Mouse (Mus musculus) stomach, embryonic 15.5 days (tissue): ENCODE measurements around the gene Stx18. TPM values are rescaled to one million over a fixed set of nuclear protein-coding genes. Genes with fewer than 3 reads are reported as not detected.

Experiments
- ATAC-seq: fragments of 200-750 bp; cut with Nextera tagmentation; 2 replicates; pipeline ENCODE4 v1.8.0; 2017; ENCODE audit warnings: low read depth, moderate number of reproducible peaks, moderate TSS enrichment; ENCODE audit not compliant: insufficient read depth, low FRiP score
- H3K27ac ChIP-seq: fragments of 300-500 bp; sonication (generic); 2 replicates; pipeline ENCODE4 v1.5.1; 2015; ENCODE audit warnings: mild to moderate bottlenecking, inconsistent platforms
- H3K27me3 ChIP-seq: fragments of 300-500 bp; sonication (generic); replicated peaks from 2 replicates; pipeline ENCODE4 v1.6.1; 2015; ENCODE audit warnings: inconsistent platforms
- H3K36me3 ChIP-seq: fragments of 300-500 bp; sonication (generic); 2 replicates; pipeline ENCODE4 v1.6.1; 2015; ENCODE audit warnings: inconsistent platforms
- H3K4me1 ChIP-seq: fragments of 300-500 bp; sonication (generic); 2 replicates; pipeline ENCODE4 v1.6.1; 2015; ENCODE audit warnings: inconsistent platforms
- H3K4me2 ChIP-seq: fragments of 300-500 bp; sonication (generic); 2 replicates; pipeline ENCODE4 v1.6.1; 2015; ENCODE audit warnings: mild to moderate bottlenecking, inconsistent platforms
- H3K4me3 ChIP-seq: fragments of 300-500 bp; sonication (generic); replicated peaks from 2 replicates; pipeline ENCODE4 v1.5.1; 2015; ENCODE audit warnings: inconsistent platforms
- H3K9ac ChIP-seq: fragments of 300-500 bp; sonication (generic); 2 replicates; pipeline ENCODE4 v1.6.1; 2015; ENCODE audit warnings: inconsistent platforms
- H3K9me3 ChIP-seq: fragments of 300-500 bp; sonication (generic); 2 replicates; pipeline ENCODE4 v1.6.1; 2016; ENCODE audit warnings: inconsistent platforms
- WGBS: fragments of 180-500 bp; shearing (Covaris S2); methylation state at CpG from one replicate; pipeline ENCODE4 v1.1.7; 2015; 5-methylcytosine and 5-hydroxymethylcytosine counted together
- polyA plus RNA-seq: library from polyadenylated mRNA; unstranded; fragments of >200 nt; fragmentation: Nextera tagmentation; extraction: Ambion mirVana; gene quantifications from 2 replicates; pipeline ENCODE4 v1.2.1, GENCODE M21; 2015

Stx18 gene
- polyA plus RNA-seq, 1 experiment from 2014 or later, result 37.2 TPM

- H3K27me3 ChIP-seq, result no peaks in the 10 kb centered on the region
- H3K4me1 ChIP-seq, result peaks cover 3% of the 10 kb centered on the region; the same call in 1 of the 2 replicates
- 65% methylated on average over 3 of the region's 3 CpGs for WGBS
- no peak overlapping the region for H3K4me3 ChIP-seq
- no peak overlapping the region for H3K4me2 ChIP-seq
- H3K27ac ChIP-seq, result no peak overlapping the region
- no peak for ATAC-seq
- H3K9ac ChIP-seq, result no peak overlapping the region
- H3K36me3 ChIP-seq, result no peaks in the 10 kb centered on the region
- no peaks in the 10 kb centered on the region for H3K9me3 ChIP-seq
Observed at GRCm38 (mm10) chr5:38082589-38082988, 44.0 kb downstream of the Stx18 start.

GRCm38 (mm10) chr5:38083362-38083761 lies 44.8 kb downstream of the Stx18 start:
- H3K4me1 ChIP-seq, result peaks cover 3% of the 10 kb centered on the region; the same call in 1 of the 2 replicates
- no peaks in the 10 kb centered on the region for H3K9me3 ChIP-seq
- no peaks in the 10 kb centered on the region for H3K27me3 ChIP-seq
- no peak overlapping the region for H3K9ac ChIP-seq
- 73% methylated on average over 5 of the region's 5 CpGs for WGBS
- H3K4me2 ChIP-seq, result no peak overlapping the region
- no peaks in the 10 kb centered on the region for H3K36me3 ChIP-seq
- ATAC-seq, result no peak
- no peak overlapping the region for H3K27ac ChIP-seq
- H3K4me3 ChIP-seq, result no peak overlapping the region

GRCm38 (mm10) chr5:38084616-38085015 lies 46.1 kb downstream of the Stx18 start:
- Histone ChIP-seq H3K27ac (no peak overlapping the region), H3K36me3 (no peaks in the 10 kb centered on the region), H3K27me3 (no peaks in the 10 kb centered on the region), H3K4me1 (peaks cover 3% of the 10 kb centered on the region; the same call in 1 of the 2 replicates), H3K9ac (no peak overlapping the region), H3K4me2 (no peak overlapping the region), H3K9me3 (no peaks in the 10 kb centered on the region), H3K4me3 (no peak overlapping the region)
- whole genome bisulfite sequencing, result 39% methylated on average over 8 of the region's 8 CpGs
- no peak for ATAC-seq

GRCm38 (mm10) chr5:38085561-38086392 lies 47.2 kb downstream of the Stx18 start:
- Histone ChIP-seq H3K9me3 (no peaks in the 10 kb centered on the region), H3K9ac (no peak overlapping the region), H3K4me1 (peaks cover 3% of the 10 kb centered on the region; the same call in 1 of the 2 replicates), H3K27ac (no peak overlapping the region), H3K36me3 (no peaks in the 10 kb centered on the region), H3K4me3 (no peak overlapping the region), H3K4me2 (no peak overlapping the region), H3K27me3 (no peaks in the 10 kb centered on the region)
- WGBS, result 26% methylated on average over 10 of the region's 10 CpGs
- ATAC-seq, result no peak

- WGBS, result 88% methylated on average over 3 of the region's 3 CpGs
- H3K4me1 ChIP-seq, result 0 out of 2 replicates have a peak, but pooled peaks cover 3% of the 10 kb centered on the region
- no peak overlapping the region for H3K9ac ChIP-seq
- H3K27ac ChIP-seq, result no peak overlapping the region
- H3K4me3 ChIP-seq, result no peak overlapping the region
- no peak for ATAC-seq
- no peak overlapping the region for H3K4me2 ChIP-seq
- H3K36me3 ChIP-seq, result no peaks in the 10 kb centered on the region
- H3K9me3 ChIP-seq, result no peaks in the 10 kb centered on the region
- no peaks in the 10 kb centered on the region for H3K27me3 ChIP-seq
Observed at GRCm38 (mm10) chr5:38090111-38090510, 51.6 kb downstream of the Stx18 start.

GRCm38 (mm10) chr5:38090581-38090980 lies 52.0 kb downstream of the Stx18 start:
- Histone ChIP-seq H3K4me3 (no peak overlapping the region), H3K9me3 (no peaks in the 10 kb centered on the region), H3K4me2 (no peak overlapping the region), H3K36me3 (no peaks in the 10 kb centered on the region), H3K27me3 (no peaks in the 10 kb centered on the region), H3K9ac (no peak overlapping the region), H3K27ac (no peak overlapping the region), H3K4me1 (0 out of 2 replicates have a peak, but pooled peaks cover 1% of the 10 kb centered on the region)
- WGBS, result 62% methylated on average over 3 of the region's 3 CpGs
- ATAC-seq, result no peak

- H3K9me3 ChIP-seq, result no peaks in the 10 kb centered on the region
- ATAC-seq, result no peak
- H3K27me3 ChIP-seq, result no peaks in the 10 kb centered on the region
- 68% methylated on average over 8 of the region's 8 CpGs for WGBS
- no peaks in the 10 kb centered on the region for H3K36me3 ChIP-seq
- no peak overlapping the region for H3K27ac ChIP-seq
- no peak overlapping the region for H3K9ac ChIP-seq
- H3K4me2 ChIP-seq, result no peak overlapping the region
- no peaks in the 10 kb centered on the region for H3K4me1 ChIP-seq
- no peak overlapping the region for H3K4me3 ChIP-seq
Observed at GRCm38 (mm10) chr5:38091046-38091965, 52.8 kb downstream of the Stx18 start.

- H3K4me2 ChIP-seq, result no peak overlapping the region
- ATAC-seq, result no peak
- H3K4me3 ChIP-seq, result no peak overlapping the region
- WGBS, result 74% methylated on average over 2 of the region's 2 CpGs
- no peak overlapping the region for H3K9ac ChIP-seq
- no peaks in the 10 kb centered on the region for H3K4me1 ChIP-seq
- H3K27me3 ChIP-seq, result no peaks in the 10 kb centered on the region
- H3K36me3 ChIP-seq, result no peaks in the 10 kb centered on the region
- no peak overlapping the region for H3K27ac ChIP-seq
- no peaks in the 10 kb centered on the region for H3K9me3 ChIP-seq
Observed at GRCm38 (mm10) chr5:38091966-38092304, 53.4 kb downstream of the Stx18 start.

- no peak for ATAC-seq
- no peaks in the 10 kb centered on the region for H3K36me3 ChIP-seq
- H3K9me3 ChIP-seq, result no peaks in the 10 kb centered on the region
- H3K4me1 ChIP-seq, result no peaks in the 10 kb centered on the region
- H3K9ac ChIP-seq, result no peak overlapping the region
- H3K4me2 ChIP-seq, result no peak overlapping the region
- H3K27ac ChIP-seq, result no peak overlapping the region
- no peaks in the 10 kb centered on the region for H3K27me3 ChIP-seq
- 88% methylated on average over 2 of the region's 2 CpGs for WGBS
- no peak overlapping the region for H3K4me3 ChIP-seq
Observed at GRCm38 (mm10) chr5:38094331-38094730, 55.8 kb downstream of the Stx18 start.

GRCm38 (mm10) chr5:38097501-38098093 lies 59.1 kb downstream of the Stx18 start:
- no peaks in the 10 kb centered on the region for H3K4me1 ChIP-seq
- H3K9me3 ChIP-seq, result no peaks in the 10 kb centered on the region
- no peak overlapping the region for H3K27ac ChIP-seq
- no peak overlapping the region for H3K4me3 ChIP-seq
- H3K27me3 ChIP-seq, result no peaks in the 10 kb centered on the region
- H3K9ac ChIP-seq, result no peak overlapping the region
- no peak overlapping the region for H3K4me2 ChIP-seq
- 77% methylated on average over 4 of the region's 4 CpGs for WGBS
- no peak for ATAC-seq
- no peaks in the 10 kb centered on the region for H3K36me3 ChIP-seq

GRCm38 (mm10) chr5:38099139-38099676 lies 60.7 kb downstream of the Stx18 start:
- no peak overlapping the region for H3K27ac ChIP-seq
- H3K36me3 ChIP-seq, result no peaks in the 10 kb centered on the region
- H3K4me1 ChIP-seq, result no peaks in the 10 kb centered on the region
- 97% methylated on average over 2 of the region's 2 CpGs for WGBS
- H3K27me3 ChIP-seq, result no peaks in the 10 kb centered on the region
- no peaks in the 10 kb centered on the region for H3K9me3 ChIP-seq
- no peak overlapping the region for H3K4me3 ChIP-seq
- no peak for ATAC-seq
- H3K4me2 ChIP-seq, result no peak overlapping the region
- no peak overlapping the region for H3K9ac ChIP-seq
